ENCODE assay signal across 24 mouse cellular contexts in the genomic region with DNA sequence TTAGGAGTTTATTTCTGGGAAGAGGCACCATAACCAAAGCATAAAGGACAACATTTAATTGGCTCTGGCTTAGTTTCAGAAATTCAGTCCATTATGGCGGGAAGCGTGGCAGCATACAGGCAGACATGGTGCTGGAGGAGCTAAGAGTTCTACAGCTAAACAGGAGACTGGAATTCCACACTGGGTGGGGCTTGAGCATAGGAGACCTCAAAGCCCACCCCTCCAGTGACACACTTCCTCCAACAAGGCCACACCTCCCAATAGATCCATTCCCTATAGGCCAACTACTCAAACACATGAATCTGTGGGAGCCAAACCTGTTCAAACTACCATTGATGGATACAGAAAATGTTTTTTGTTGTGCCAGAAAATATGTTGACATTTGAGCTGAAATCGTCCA. TPM values are rescaled to one million over a fixed set of nuclear protein-coding genes. Genes with fewer than 3 reads are reported as not detected.
A peak's percentile ranks its signal among the peaks of the same experiment; 100 is the strongest.
DNase-seq lines count a peak whose midpoint lies in the region; ATAC-seq and TF ChIP-seq lines count a peak whose summit lies in the region.
"Had no signal": no experiment of that assay in that cellular context is flagged by ENCODE, and none has a peak within 500 bp of the region (broad histone marks: within the 10 kb centered on the region; RNA-seq: fewer than 3 reads in every experiment).

No protein-coding gene starts in this region.

- H3K4me1 ChIP-seq in forebrain, embryonic 16.5 days (replicated peaks; ENCODE audit: control insufficient read depth, insufficient read depth, low read length): peaks cover 37% of the 10 kb centered on the region
- H3K4me1 ChIP-seq in forebrain, embryonic 10.5 days: peaks cover 20% of the 10 kb centered on the region

- H3K9ac ChIP-seq in forebrain, embryonic 16.5 days (replicated peaks; ENCODE audit: low read depth, low read length): no peak overlapping the region
- H3K9ac ChIP-seq: embryonic facial prominence, embryonic 13.5 days; hindbrain, embryonic 12.5 days; hindbrain, embryonic 15.5 days had no signal

- H3K4me3 ChIP-seq in forebrain, embryonic 16.5 days (replicated peaks; ENCODE audit: low read length): no peak overlapping the region
- H3K4me3 ChIP-seq in forebrain, embryonic 10.5 days: no peak overlapping the region
- H3K4me3 ChIP-seq in layer of hippocampus, adult 2 months: no peak overlapping the region; the same call in 1 of the 2 replicates
- H3K4me3 ChIP-seq: embryonic facial prominence, embryonic 10.5 days; embryonic facial prominence, embryonic 13.5 days; erythroblast, embryonic 14.5 days; heart, adult 2 months; heart, embryonic 10.5 days; hindbrain, embryonic 12.5 days; hindbrain, embryonic 15.5 days had no signal

- WGBS in forebrain, embryonic 16.5 days: 53% methylated on average over 3 of the region's 3 CpGs
- WGBS in forebrain, embryonic 10.5 days: 96% methylated on average over 3 of the region's 3 CpGs

- H3K27ac ChIP-seq in forebrain, embryonic 16.5 days (ENCODE audit: low read length): peak overlapping the region; percentile 10; the same call in 1 of the 2 replicates
- H3K27ac ChIP-seq in forebrain, embryonic 10.5 days: no peak overlapping the region
- H3K27ac ChIP-seq in layer of hippocampus, adult 2 months: peak overlapping the region; percentile 91
- H3K27ac ChIP-seq: embryonic facial prominence, embryonic 10.5 days; embryonic facial prominence, embryonic 13.5 days; heart, adult 2 months; heart, embryonic 10.5 days; hindbrain, embryonic 12.5 days; hindbrain, embryonic 15.5 days had no signal

- H3K36me3 ChIP-seq in forebrain, embryonic 16.5 days (ENCODE audit: control insufficient read depth, insufficient read depth): no peaks in the 10 kb centered on the region
- peaks cover 27% of the 10 kb centered on the region for H3K36me3 ChIP-seq in forebrain, embryonic 10.5 days (replicated peaks)
- H3K36me3 ChIP-seq: hindbrain, embryonic 12.5 days; hindbrain, embryonic 15.5 days had no signal

- ATAC-seq in forebrain, embryonic 16.5 days: no peak
- ATAC-seq in activated CD4-positive, CD25-positive, alpha-beta regulatory T cell, adult 4 months: no peak
- ATAC-seq: CD4-positive, CD25-positive, alpha-beta regulatory T cell, adult 4 months; intestine, postnatal 0 days had no signal

- DNase-seq in forebrain, embryonic 10.5 days (ENCODE audit: extremely low spot score, low spot score): no peak
- DNase-seq in layer of hippocampus, adult 2 months (ENCODE audit: low spot score in 2 of 2): no peak
- no peak for DNase-seq in layer of hippocampus, postnatal 14 days (ENCODE audit: low spot score in 2 of 2)
- peak; percentile 54 for DNase-seq in ZHBTc4 (ENCODE audit: low read depth, low spot score)
- DNase-seq: adrenal gland, adult 8-10 months; adrenal gland, postnatal 25 days; cerebellum, adult 11-12 months; cerebellum, adult 8-10 months; cerebellum, postnatal 10 days; cerebellum, postnatal 36 days; embryo, embryonic 11 days; gastrocnemius, postnatal 25 days; heart, adult 2 months; kidney, adult 2 months had no signal

- no peaks in the 10 kb centered on the region for H3K27me3 ChIP-seq in forebrain, embryonic 16.5 days (replicated peaks; ENCODE audit: control insufficient read depth, insufficient read depth, low read length)
- H3K27me3 ChIP-seq in forebrain, embryonic 10.5 days (ENCODE audit: poor library complexity, severe bottlenecking): no peaks in the 10 kb centered on the region
- H3K27me3 ChIP-seq: embryonic facial prominence, embryonic 13.5 days; hindbrain, embryonic 12.5 days; hindbrain, embryonic 15.5 days had no signal

- H3K4me2 ChIP-seq in forebrain, embryonic 16.5 days (ENCODE audit: low read length): peak overlapping the region; percentile 3; the same call in 1 of the 2 replicates
- H3K4me2 ChIP-seq: embryonic facial prominence, embryonic 13.5 days; hindbrain, embryonic 12.5 days; hindbrain, embryonic 15.5 days had no signal

- H3K9me3 ChIP-seq in forebrain, embryonic 16.5 days (ENCODE audit: control insufficient read depth, low read length): no peaks in the 10 kb centered on the region
- H3K9me3 ChIP-seq in forebrain, embryonic 10.5 days: no peaks in the 10 kb centered on the region
- H3K9me3 ChIP-seq: embryonic facial prominence, embryonic 10.5 days; embryonic facial prominence, embryonic 13.5 days; heart, embryonic 10.5 days; hindbrain, embryonic 12.5 days; hindbrain, embryonic 15.5 days had no signal

- TF ChIP-seq CTCF in layer of hippocampus, adult 2 months (conservative IDR thresholded peaks at IDR 0.05): no peak

RNA-seq across cellular contexts. Expression of gene Mfap3, which starts 2.7 kb away (rescaled TPM):
- 63.8 and 72.7 TPM in 2 replicates for polyA plus RNA-seq in forebrain, embryonic 16.5 days (2015; fragmentation: Nextera tagmentation; extraction: Ambion mirVana)
- 42.8 and 52.6 TPM in 2 replicates for polyA plus RNA-seq in forebrain, embryonic 10.5 days (2016; fragmentation: Nextera tagmentation; extraction: Ambion mirVana)
- 10 to 100 TPM; 26.8 to 34.9 TPM for total RNA-seq in layer of hippocampus, adult 2 months (2021)
- 10 to 100 TPM; 28.5 to 33.7 TPM for total RNA-seq in layer of hippocampus, postnatal 14 days (2021)
- 10 to 100 TPM; 32.1 to 36.8 TPM for polyA plus RNA-seq in activated CD4-positive, CD25-positive, alpha-beta regulatory T cell, adult 4 months (2017; shearing (Covaris generic))

RNA-seq across cellular contexts. Expression of gene Fam114a2, which starts 2.8 kb away (rescaled TPM):
- polyA plus RNA-seq in forebrain, embryonic 16.5 days (2015; fragmentation: Nextera tagmentation; extraction: Ambion mirVana): 111 TPM in 2 replicates
- polyA plus RNA-seq in forebrain, embryonic 10.5 days (2016; fragmentation: Nextera tagmentation; extraction: Ambion mirVana): 64.5 and 65.6 TPM in 2 replicates
- total RNA-seq in layer of hippocampus, adult 2 months (2021): 10 to 100 TPM; 41.1 to 42.4 TPM
- 10 to 100 TPM; 34.0 to 35.6 TPM for total RNA-seq in layer of hippocampus, postnatal 14 days (2021)
- polyA plus RNA-seq in activated CD4-positive, CD25-positive, alpha-beta regulatory T cell, adult 4 months (2017; shearing (Covaris generic)): 100 to 1,000 TPM in 1 of 2 experiments, 10 to 100 TPM in 1; 54.6 to 103 TPM
